Mouse (Mus musculus): Measurements from ENCODE around the gene Chd9. TPM values are rescaled to one million over a fixed set of nuclear protein-coding genes. Genes with fewer than 3 reads are reported as not detected.

Chd9 gene
- polyA plus RNA-seq, 1 experiment: 0.03 TPM

DNA sequence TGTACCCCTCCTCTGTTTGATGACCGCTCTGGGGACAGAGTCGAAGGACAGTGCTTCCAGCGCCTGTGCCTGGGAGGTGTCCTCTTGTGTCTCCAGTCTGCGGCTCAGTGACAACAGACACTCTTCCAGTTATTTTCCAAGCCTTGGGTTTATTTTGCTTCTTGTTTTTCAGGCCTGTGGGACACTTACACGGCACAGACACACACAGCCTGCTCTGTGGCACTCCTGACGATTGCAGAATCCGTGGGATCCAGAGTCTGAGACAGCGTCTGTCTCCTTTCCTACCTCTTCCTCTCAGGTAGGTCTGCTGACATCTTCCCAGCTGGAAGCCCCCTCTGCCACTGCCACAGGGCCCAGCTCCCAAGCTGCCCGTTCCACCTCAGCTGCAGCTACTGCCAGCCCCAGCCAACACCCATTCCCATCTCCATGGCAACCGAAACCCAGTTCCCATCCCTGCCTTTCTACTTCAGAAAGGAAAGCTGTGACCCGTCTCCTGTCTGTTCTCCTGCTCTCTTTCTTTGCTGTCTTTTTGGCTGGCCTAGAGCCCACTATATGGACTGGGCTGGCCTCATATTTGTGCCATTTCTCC lies 21.4 kb downstream of the Chd9 start:
- TF ChIP-seq TAL1 (IDR thresholded peaks at IDR 0.05; ENCODE audit: low read length): no peak
- no peak for TF ChIP-seq GATA1 (IDR thresholded peaks at IDR 0.05; ENCODE audit: low read length)
- no peak overlapping the region for H3K4me3 ChIP-seq (replicated peaks)
- no peaks in the 10 kb centered on the region for H3K27me3 ChIP-seq (ENCODE audit: control insufficient read depth)
- H3K4me1 ChIP-seq (ENCODE audit: control insufficient read depth): peaks cover 2% of the 10 kb centered on the region
- H3K9me3 ChIP-seq (ENCODE audit: control insufficient read depth, low read length): no peaks in the 10 kb centered on the region
- H3K36me3 ChIP-seq (ENCODE audit: control insufficient read depth): no peaks in the 10 kb centered on the region

DNA sequence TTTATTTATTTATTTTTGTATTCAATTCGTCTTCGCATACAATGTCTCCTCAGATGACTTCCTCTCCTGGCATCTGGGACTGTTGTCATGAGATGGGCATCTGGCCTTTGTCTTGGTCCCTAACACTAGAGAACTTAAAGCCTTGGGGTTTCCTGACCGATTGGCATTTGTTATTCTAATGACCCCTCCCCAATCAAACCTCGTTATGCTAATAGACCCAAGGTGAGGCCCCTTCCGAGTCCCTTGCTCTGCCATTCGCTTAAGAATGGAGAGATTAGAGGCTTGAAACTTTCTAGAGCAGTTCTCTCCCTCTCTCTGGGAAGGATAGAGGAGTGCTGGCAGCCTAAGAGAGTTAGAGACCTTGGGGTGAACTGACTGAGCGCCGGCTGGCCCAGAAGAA lies 23.4 kb downstream of the Chd9 start:
- H3K9me3 ChIP-seq (ENCODE audit: control insufficient read depth, low read length): no peaks in the 10 kb centered on the region
- H3K27me3 ChIP-seq (ENCODE audit: control insufficient read depth): no peaks in the 10 kb centered on the region
- H3K36me3 ChIP-seq (ENCODE audit: control insufficient read depth): no peaks in the 10 kb centered on the region
- TF ChIP-seq GATA1 (IDR thresholded peaks at IDR 0.05; ENCODE audit: low read length) (no peak), TAL1 (IDR thresholded peaks at IDR 0.05; ENCODE audit: low read length) (no peak)
- H3K4me1 ChIP-seq (ENCODE audit: control insufficient read depth): peaks cover 5% of the 10 kb centered on the region
- H3K4me3 ChIP-seq (replicated peaks): no peak overlapping the region

DNA sequence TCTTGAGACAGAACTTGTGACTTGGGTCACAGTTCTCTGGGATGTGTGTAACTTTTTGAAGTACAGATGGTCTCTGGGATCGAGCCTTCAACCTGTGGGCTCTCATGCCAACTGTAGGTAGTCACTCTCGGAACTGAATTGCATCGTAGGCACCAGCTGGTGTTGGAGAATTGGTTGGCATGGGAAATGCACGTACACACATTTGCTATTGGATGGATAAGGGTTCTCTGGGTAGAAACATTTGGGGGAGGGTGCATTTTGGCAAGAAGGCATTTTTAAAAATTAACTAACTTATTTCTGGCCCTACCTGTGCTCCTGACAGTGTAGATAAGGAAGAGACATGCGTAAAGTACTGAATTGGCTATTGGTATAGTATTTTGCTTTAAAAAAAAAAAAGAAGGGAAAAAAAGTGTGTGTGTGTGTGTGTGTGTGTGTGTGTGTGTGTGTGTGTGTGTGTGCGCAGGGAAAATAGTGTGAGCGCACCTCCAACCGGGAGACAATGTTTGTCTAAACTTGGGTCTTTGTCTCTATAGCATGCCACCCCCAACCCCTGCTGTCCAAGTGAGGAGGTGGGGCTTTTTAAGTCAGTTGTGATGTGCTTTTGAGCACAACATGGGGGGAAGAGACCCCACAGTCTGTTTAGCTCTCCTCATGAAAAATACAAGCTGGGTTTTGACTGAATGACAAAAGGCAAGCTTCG lies 26.0 kb downstream of the Chd9 start:
- Histone ChIP-seq H3K4me1 (ENCODE audit: control insufficient read depth) (peaks cover 5% of the 10 kb centered on the region), H3K9me3 (ENCODE audit: control insufficient read depth, low read length) (no peaks in the 10 kb centered on the region), H3K27me3 (ENCODE audit: control insufficient read depth) (no peaks in the 10 kb centered on the region), H3K36me3 (ENCODE audit: control insufficient read depth) (no peaks in the 10 kb centered on the region), H3K4me3 (replicated peaks) (no peak overlapping the region)
- TF ChIP-seq TAL1 (IDR thresholded peaks at IDR 0.05; ENCODE audit: low read length) (no peak), GATA1 (IDR thresholded peaks at IDR 0.05; ENCODE audit: low read length) (no peak)

DNA sequence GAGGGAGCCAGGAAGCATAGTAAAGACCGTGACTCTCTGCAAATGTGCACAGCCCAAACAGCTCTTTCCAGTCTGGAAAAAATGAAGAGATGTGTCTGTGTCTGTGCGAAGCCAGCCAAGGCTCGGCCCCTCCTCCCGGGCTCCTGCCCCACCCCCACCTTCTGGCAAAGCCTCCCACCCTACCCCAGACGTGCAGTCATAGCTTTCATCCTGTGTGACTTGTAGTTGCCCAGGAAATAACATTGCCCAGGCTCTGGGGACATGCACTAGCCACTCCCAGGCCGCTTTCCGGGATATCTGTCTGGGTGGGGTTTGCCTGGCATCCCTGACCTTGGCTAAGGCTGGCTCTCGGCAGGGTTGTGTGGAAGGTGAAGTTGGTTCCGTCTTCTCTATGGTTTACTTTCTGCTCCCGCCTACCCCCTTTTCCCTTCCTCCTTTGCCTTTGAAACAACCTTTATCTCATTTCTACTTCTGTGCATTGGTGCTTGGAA lies 26.6 kb downstream of the Chd9 start:
- Histone ChIP-seq H3K36me3 (ENCODE audit: control insufficient read depth) (no peaks in the 10 kb centered on the region), H3K4me1 (ENCODE audit: control insufficient read depth) (peaks cover 5% of the 10 kb centered on the region), H3K4me3 (replicated peaks) (no peak overlapping the region), H3K27me3 (ENCODE audit: control insufficient read depth) (no peaks in the 10 kb centered on the region), H3K9me3 (ENCODE audit: control insufficient read depth, low read length) (no peaks in the 10 kb centered on the region)
- TF ChIP-seq GATA1 (IDR thresholded peaks at IDR 0.05; ENCODE audit: low read length): no peak
- TF ChIP-seq TAL1 (IDR thresholded peaks at IDR 0.05; ENCODE audit: low read length): no peak

DNA sequence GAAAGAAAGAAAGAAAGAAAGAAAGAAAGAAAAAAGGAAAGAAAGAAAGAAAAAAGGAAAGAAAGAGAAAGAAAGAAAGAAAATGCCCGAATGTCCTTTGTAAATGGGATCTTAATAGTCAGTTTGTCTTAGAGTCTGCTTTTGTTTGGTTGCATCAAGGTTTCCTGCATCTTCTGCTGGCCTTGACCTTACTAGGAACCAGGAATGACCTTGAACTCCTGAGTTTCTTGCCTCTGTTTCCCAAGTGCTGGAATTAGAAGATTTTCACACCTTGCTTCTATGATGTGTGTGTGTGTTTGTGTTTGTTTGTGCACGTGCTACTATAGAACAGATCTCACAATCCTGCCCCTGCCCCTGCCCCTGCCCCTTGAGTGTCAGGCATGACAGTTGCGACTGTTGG lies 28.0 kb downstream of the Chd9 start:
- Histone ChIP-seq H3K27me3 (ENCODE audit: control insufficient read depth) (no peaks in the 10 kb centered on the region), H3K9me3 (ENCODE audit: control insufficient read depth, low read length) (no peaks in the 10 kb centered on the region), H3K36me3 (ENCODE audit: control insufficient read depth) (no peaks in the 10 kb centered on the region), H3K4me3 (replicated peaks) (no peak overlapping the region), H3K4me1 (ENCODE audit: control insufficient read depth) (peaks cover 5% of the 10 kb centered on the region)
- TF ChIP-seq GATA1 (IDR thresholded peaks at IDR 0.05; ENCODE audit: low read length): no peak
- TF ChIP-seq TAL1 (IDR thresholded peaks at IDR 0.05; ENCODE audit: low read length): no peak

DNA sequence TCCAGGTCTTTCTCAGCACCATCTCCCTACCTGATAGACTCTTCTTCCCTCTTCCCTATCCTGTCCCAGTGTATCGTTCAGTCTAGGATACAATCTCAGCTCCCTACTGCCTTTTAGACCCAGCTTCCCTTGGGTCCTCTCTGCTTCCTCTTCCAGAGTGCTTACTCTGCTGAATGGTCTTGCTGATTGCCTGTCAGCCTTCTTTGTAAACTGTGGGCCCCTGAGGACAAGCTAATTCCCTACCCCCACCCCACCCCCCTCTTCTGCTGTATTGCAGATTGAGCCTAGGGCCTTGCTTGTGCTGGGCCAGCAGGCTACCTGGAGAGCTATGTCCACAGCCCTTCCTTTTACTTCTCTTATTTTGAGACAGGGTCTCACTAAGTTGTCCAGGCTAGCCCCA lies 28.8 kb downstream of the Chd9 start:
- H3K4me1 ChIP-seq (ENCODE audit: control insufficient read depth): peaks cover 5% of the 10 kb centered on the region
- TF ChIP-seq TAL1 (IDR thresholded peaks at IDR 0.05; ENCODE audit: low read length) (no peak), GATA1 (IDR thresholded peaks at IDR 0.05; ENCODE audit: low read length) (no peak)
- no peaks in the 10 kb centered on the region for H3K27me3 ChIP-seq (ENCODE audit: control insufficient read depth)
- H3K9me3 ChIP-seq (ENCODE audit: control insufficient read depth, low read length): no peaks in the 10 kb centered on the region
- H3K36me3 ChIP-seq (ENCODE audit: control insufficient read depth): no peaks in the 10 kb centered on the region
- H3K4me3 ChIP-seq (replicated peaks): no peak overlapping the region

DNA sequence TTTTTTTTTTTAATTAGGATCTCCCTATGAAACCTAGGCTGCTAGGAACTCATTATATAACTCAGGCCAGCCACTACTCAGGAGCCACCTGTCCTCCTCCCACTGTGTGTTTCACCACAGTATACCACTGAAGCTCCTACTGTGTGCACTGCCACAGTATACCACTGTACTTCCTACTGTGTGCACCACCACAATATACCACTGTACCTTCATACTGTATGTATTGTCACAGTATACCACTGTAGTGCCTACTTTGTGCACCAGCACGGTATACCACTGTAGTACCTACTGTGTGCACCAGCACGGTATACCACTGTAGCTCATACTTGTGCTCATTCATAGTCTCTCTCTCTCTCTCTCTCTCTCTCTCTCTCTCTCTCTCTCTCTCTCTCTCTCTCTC lies 29.9 kb downstream of the Chd9 start:
- H3K36me3 ChIP-seq (ENCODE audit: control insufficient read depth): no peaks in the 10 kb centered on the region
- H3K9me3 ChIP-seq (ENCODE audit: control insufficient read depth, low read length): no peaks in the 10 kb centered on the region
- TF ChIP-seq GATA1 (IDR thresholded peaks at IDR 0.05; ENCODE audit: low read length) (no peak), TAL1 (IDR thresholded peaks at IDR 0.05; ENCODE audit: low read length) (no peak)
- peaks cover 5% of the 10 kb centered on the region for H3K4me1 ChIP-seq (ENCODE audit: control insufficient read depth)
- no peaks in the 10 kb centered on the region for H3K27me3 ChIP-seq (ENCODE audit: control insufficient read depth)
- H3K4me3 ChIP-seq (replicated peaks): no peak overlapping the region

DNA sequence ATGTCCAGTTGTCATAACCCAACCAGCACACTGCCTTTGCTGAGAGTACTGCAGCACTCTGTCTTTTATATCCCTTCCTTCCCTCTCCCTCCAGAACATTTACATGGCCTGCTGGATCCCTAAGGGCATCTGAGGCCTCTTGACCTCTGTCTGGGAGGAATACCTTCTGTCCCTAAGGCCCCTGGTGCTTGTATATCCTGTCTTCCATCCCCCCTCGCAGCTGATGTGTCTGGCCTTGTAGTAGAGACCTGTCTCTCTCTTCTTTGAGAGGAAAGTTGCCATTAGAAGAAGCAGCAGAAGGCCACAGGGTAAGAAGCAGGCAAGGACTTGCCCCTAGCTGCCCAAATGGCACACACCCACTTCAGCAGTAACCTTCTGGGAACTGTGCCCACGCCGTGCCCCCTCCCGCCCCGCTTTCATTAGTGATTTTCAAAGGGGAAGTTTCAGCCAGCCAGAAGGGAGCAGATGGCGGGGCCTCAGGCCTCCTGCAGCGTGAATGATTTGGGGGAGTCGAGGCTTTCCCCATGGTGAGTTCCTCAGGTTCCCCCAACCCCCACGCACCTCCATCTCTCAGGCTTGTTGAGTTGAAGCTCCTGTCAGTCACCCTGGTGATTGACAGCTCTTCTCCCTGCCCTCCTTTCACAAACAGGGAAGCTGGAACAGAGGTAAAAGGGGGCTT lies 33.3 kb downstream of the Chd9 start:
- TF ChIP-seq GATA1 (IDR thresholded peaks at IDR 0.05; ENCODE audit: low read length) (no peak), TAL1 (IDR thresholded peaks at IDR 0.05; ENCODE audit: low read length) (no peak)
- Histone ChIP-seq H3K4me1 (ENCODE audit: control insufficient read depth) (no peaks in the 10 kb centered on the region), H3K36me3 (ENCODE audit: control insufficient read depth) (no peaks in the 10 kb centered on the region), H3K27me3 (ENCODE audit: control insufficient read depth) (no peaks in the 10 kb centered on the region), H3K9me3 (ENCODE audit: control insufficient read depth, low read length) (no peaks in the 10 kb centered on the region), H3K4me3 (replicated peaks) (no peak overlapping the region)

DNA sequence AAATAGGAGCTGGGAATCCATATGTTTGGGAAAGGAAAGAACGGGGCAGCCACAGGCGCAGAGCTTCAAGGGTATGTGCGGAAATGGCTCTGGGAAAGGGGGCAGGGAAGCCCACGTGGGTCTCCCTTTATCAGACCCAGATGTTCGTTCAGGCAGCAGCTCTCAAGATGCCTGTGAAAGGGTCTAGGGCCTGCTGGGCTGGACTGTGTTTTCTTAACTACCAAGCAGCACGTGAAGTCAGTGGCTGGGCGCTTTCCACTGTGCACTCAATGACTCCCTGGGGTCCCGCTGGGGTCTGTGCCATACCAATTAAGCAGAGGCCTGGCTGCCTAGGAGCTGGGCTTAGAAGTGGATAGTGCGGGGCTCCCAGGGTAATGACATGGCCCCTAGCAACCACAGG lies 33.9 kb downstream of the Chd9 start:
- H3K4me3 ChIP-seq (replicated peaks): no peak overlapping the region
- H3K27me3 ChIP-seq (ENCODE audit: control insufficient read depth): no peaks in the 10 kb centered on the region
- no peaks in the 10 kb centered on the region for H3K4me1 ChIP-seq (ENCODE audit: control insufficient read depth)
- no peaks in the 10 kb centered on the region for H3K36me3 ChIP-seq (ENCODE audit: control insufficient read depth)
- no peaks in the 10 kb centered on the region for H3K9me3 ChIP-seq (ENCODE audit: control insufficient read depth, low read length)
- no peak for TF ChIP-seq GATA1 (IDR thresholded peaks at IDR 0.05; ENCODE audit: low read length)
- TF ChIP-seq TAL1 (IDR thresholded peaks at IDR 0.05; ENCODE audit: low read length): no peak

Measured in erythroblast, embryonic 14.5 days (primary cell).